Mouse (Mus musculus): Measurements from ENCODE around the gene Hlx. TPM values are rescaled to one million over a fixed set of nuclear protein-coding genes. Genes with fewer than 3 reads are reported as not detected.

Gene Hlx
- total RNA-seq, 1 experiment from 2014 or later, result 10.6 TPM

DNA sequence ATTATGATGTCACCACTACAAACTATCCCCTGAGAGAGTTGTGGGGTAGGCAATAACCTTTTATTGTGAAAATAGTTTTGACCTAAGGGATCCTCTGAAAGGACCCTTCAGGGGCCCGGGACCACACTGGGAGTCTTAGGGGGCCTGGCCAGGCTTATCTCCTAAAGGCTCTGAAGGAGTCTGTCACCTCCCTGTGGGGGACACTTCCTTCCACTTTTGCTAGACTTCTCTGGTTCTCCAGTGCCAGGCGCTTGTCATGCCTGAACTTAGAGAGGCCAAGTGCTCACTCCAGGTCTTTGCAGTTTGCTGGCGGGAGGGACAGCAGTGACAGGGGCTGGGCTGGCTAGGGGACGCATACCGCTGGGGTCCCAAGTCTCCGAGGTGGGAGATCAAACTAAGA, 16.3 kb downstream of the Hlx start:
- DNase-seq, result no peak

- no peak for DNase-seq
Measured at GRCm38 (mm10) chr1:184715693-184716092, 16.7 kb downstream of the Hlx start.

DNA sequence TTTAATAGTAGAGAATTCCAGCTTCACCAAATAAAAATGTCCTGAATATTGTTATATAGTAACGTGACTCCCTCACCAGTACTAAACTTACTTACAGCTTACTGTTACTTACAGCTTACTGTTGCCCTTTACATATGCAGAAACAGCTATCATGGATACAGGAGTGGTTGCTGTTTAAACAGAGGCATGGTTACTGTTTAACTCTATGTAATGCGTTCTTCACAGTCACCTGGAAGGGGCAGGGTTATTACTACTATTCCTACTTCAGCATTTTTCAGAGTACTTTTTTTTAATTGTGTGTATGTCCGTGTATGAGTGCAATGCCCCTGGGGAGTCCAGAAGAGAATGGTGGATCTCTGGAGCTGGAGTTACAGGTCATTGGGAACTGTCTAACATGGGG, 17.9 kb downstream of the Hlx start:
- DNase-seq, result no peak

- no peak for DNase-seq
Measured at GRCm38 (mm10) chr1:184713716-184714115, 18.7 kb downstream of the Hlx start.

- DNase-seq, result no peak
Measured at GRCm38 (mm10) chr1:184707532-184708248, 24.7 kb downstream of the Hlx start.

DNA sequence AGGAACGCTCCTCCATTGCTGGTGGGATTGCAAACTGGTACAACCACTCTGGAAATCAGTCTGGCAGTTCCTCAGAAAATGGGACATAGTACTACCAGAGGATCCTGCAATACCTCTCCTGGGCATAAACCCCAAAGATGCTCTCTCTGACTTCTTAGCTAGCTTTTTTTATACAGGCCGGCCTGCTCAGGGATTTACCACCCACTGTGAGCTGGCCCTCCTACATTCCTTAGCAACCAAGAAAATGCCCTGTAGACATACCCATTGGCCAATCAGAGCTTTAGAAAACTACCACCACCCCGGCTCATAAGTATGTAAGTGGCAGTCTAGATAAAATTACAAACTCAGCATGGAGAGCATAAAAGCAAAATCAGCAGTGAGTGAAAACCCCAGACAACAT, 27.5 kb downstream of the Hlx start:
- DNase-seq, result no peak

DNA sequence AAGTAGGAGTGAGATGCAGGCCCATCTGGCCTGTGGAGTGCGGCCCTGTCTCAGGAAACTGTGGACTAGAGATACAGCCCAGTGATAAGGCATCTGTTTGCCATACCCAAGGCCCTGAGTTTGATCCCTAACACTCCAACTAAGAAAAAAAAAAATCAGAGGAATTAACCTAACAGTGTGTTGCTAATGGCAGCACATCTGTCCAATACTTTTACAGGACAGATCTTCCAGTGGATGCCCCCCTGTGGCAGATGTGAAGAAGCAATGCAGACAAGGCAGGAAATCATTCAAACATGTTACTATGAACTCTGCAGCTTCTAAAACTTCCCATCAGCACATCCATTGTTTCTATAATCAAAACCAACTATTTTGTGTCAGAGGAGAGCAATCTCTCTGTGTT, 33.1 kb downstream of the Hlx start:
- no peak for DNase-seq

- DNase-seq, result no peak
Measured at GRCm38 (mm10) chr1:184695451-184695850, 37.0 kb downstream of the Hlx start.

DNA sequence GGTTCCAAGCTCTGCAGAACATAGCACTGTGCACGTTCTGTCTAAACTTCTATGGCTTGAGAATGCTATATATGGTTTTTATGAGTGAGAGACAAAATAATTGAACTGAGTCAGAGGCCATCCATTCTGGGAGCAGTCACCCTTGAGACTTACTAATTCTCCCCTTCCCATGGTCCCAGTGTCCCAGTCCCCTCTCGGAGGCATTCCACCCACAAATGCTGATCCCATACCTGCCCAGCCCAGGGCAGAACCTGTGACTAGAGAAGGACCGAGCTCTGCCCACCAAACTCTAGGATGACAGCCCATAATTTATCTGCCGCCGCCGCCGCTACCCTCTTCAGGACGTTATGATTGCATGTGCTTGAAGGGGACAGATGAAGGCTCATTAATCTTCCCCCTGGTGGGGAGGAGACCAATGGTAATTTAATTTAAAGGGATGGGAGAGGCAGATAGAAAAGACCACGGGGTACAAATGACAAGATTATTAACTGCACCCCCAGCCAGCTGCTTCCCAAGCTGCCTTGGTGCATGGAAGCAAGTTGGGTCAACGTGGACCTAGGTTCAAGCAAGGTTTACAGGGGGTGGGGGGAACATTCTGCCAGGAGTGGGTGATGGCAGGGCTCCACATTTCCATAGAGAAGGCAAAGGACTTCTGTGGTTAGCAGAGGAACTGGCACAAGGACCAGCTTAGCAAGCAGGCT, 40.1 kb downstream of the Hlx start:
- no peak for DNase-seq

DNA sequence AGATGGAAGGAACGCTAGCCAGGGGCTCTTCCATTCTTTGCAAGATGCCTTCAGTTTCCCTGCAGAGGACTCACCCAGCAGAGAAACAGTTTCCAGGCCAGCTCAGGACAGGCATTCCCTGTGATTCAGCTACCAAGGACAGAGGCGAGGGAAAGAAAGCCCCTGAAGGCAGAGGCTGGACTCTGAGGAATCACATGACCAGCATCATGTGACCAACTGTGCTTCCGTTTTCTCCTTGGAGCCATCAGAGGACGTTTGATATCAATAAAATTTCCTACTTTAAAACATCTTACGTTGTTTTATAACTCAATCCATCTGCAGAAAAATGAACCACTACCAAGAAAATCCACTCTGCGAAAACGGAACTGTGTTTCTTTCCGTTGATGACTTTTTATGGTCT, 41.2 kb downstream of the Hlx start:
- no peak for DNase-seq

- DNase-seq, result no peak
Measured at GRCm38 (mm10) chr1:184688026-184688425, 44.4 kb downstream of the Hlx start.

- DNase-seq, result no peak
Measured at GRCm38 (mm10) chr1:184687512-184687911, 44.9 kb downstream of the Hlx start.

- DNase-seq, result no peak
Measured at GRCm38 (mm10) chr1:184683541-184683940, 48.9 kb downstream of the Hlx start.

DNA sequence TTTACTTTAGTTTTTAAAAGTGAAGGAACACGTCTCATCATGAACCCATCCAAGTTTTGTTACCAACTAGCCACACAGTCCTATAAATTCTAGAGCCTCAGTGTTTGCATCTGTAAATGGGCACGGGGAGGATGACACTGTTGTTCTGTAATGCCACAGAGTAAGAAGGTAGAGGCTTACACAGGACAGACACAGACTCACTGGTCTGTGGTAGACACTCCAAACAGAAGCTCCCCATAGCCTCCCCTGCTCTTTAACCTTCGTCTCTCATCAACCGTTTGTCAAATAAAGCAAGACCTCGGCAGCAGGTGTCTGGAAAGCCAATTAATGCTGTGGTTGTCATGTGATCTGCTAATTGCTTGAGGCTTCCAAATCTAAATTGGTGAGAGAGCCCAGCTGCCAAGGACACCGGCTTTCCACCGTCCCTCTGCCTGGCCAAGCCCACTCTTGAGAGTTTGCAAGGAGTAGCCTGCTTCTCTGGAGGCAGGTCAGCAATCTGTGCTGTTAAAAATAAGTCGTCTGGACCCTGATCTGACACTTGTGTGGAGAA, 52.9 kb downstream of the Hlx start:
- no peak for DNase-seq

- DNase-seq, result no peak
Measured at GRCm38 (mm10) chr1:184677641-184678040, 54.8 kb downstream of the Hlx start.

Other genes with a start within 250 kb of the Hlx start
- 1.4 and 4.4 TPM in 2 replicates for gene Marc1, start 78.7 kb upstream of the Hlx start, total RNA-seq (2021)
- 257 and 310 TPM in 2 replicates for gene Marc2, start 113.8 kb upstream of the Hlx start, total RNA-seq (2021)
- 20.8 and 24.7 TPM in 2 replicates for gene C130074G19Rik, start 150.6 kb upstream of the Hlx start, total RNA-seq (2021)

Data from adrenal gland, postnatal 25 days (tissue).